In the genomic region with DNA sequence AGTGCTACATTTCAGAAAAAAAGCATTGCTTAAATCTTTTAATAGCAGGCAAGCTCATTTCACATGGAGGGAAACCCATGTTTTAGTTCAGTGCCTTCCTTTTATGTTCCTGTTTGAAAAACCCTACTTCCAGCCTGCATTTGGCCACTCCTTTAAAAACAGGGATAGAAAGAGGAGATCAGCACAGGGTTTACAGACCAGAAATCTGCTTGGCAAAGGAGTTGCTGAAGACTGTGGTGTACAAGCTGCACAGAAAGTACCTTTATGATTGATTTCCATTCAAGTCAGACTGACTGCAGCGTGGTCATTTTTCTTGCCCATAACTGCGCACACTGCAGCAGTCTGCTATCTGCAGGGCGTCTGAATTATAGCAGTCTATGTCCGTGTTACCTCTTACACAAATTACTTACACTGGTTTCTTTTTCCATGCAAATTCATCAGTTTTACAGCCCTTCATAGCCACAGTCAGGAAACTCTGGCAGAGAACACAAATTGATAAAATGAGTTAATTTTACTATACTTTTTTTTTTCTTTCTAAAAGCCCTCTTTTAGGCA, we compare ENCODE assay signal across 10 mouse cellular contexts.
DNase-seq lines count a peak whose midpoint lies in the region; ATAC-seq and TF ChIP-seq lines count a peak whose summit lies in the region.
"Had no signal": no experiment of that assay in that cellular context is flagged by ENCODE, and none has a peak within 500 bp of the region (broad histone marks: within the 10 kb centered on the region; RNA-seq: fewer than 3 reads in every experiment).

No protein-coding gene starts in this region.

- WGBS in hindbrain, embryonic 13.5 days: 60% methylated on average over 4 of the region's 4 CpGs
- WGBS in hindbrain, postnatal 0 days: 37% methylated on average over 4 of the region's 4 CpGs
- 40% methylated on average over 4 of the region's 4 CpGs for WGBS in neural tube, embryonic 12.5 days
- 16% methylated on average over 4 of the region's 4 CpGs for WGBS in forebrain, postnatal 0 days
- 48% methylated on average over 4 of the region's 4 CpGs for WGBS in stomach, embryonic 16.5 days

- peaks cover 39% of the 10 kb centered on the region for H3K4me1 ChIP-seq in hindbrain, embryonic 13.5 days (replicated peaks)
- peaks cover 8% of the 10 kb centered on the region; the same call in 1 of the 2 replicates for H3K4me1 ChIP-seq in hindbrain, postnatal 0 days (ENCODE audit: insufficient read depth, low read length)
- H3K4me1 ChIP-seq in neural tube, embryonic 12.5 days: peaks cover 18% of the 10 kb centered on the region
- H3K4me1 ChIP-seq in forebrain, postnatal 0 days (ENCODE audit: insufficient read depth): peaks cover 6% of the 10 kb centered on the region
- peaks cover 18% of the 10 kb centered on the region for H3K4me1 ChIP-seq in stomach, embryonic 16.5 days (ENCODE audit: control insufficient read depth, insufficient read depth, low read length)

- no peak for TF ChIP-seq CTCF in hindbrain, postnatal 0 days (IDR thresholded peaks at IDR 0.05; ENCODE audit: low read depth)
- no peak for TF ChIP-seq CTCF in forebrain, postnatal 0 days (IDR thresholded peaks at IDR 0.05; ENCODE audit: low read depth)

- no peak for DNase-seq in hindbrain, postnatal 0 days (ENCODE audit: low spot score)
- DNase-seq in neural tube, embryonic 10.5 days (ENCODE audit: extremely low spot score, low spot score): no peak
- peak; percentile 45 for DNase-seq in forebrain, postnatal 0 days
- no peak for DNase-seq in thymus, postnatal 36 days
- DNase-seq in spleen, postnatal 10 days (ENCODE audit: low spot score in 2 of 2): no peak
- DNase-seq: layer of hippocampus, postnatal 36 days; lung, adult 18-20 months had no signal

- H3K4me3 ChIP-seq in hindbrain, embryonic 13.5 days: no peak overlapping the region
- no peak overlapping the region for H3K4me3 ChIP-seq in hindbrain, postnatal 0 days (ENCODE audit: low read length)
- H3K4me3 ChIP-seq in neural tube, embryonic 12.5 days: no peak overlapping the region
- no peak overlapping the region for H3K4me3 ChIP-seq in forebrain, postnatal 0 days (ENCODE audit: low read depth, low read length)
- H3K4me3 ChIP-seq in stomach, embryonic 16.5 days (replicated peaks; ENCODE audit: low read length): no peak overlapping the region

- H3K9ac ChIP-seq in hindbrain, embryonic 13.5 days: no peak overlapping the region
- no peak overlapping the region for H3K9ac ChIP-seq in hindbrain, postnatal 0 days (replicated peaks; ENCODE audit: low read length)
- H3K9ac ChIP-seq in neural tube, embryonic 12.5 days: no peak overlapping the region
- peak overlapping the region; percentile 31; the same call in 1 of the 2 replicates for H3K9ac ChIP-seq in forebrain, postnatal 0 days
- no peak overlapping the region for H3K9ac ChIP-seq in stomach, embryonic 16.5 days (ENCODE audit: low read length)

- no peak overlapping the region for H3K4me2 ChIP-seq in hindbrain, embryonic 13.5 days
- no peak overlapping the region for H3K4me2 ChIP-seq in hindbrain, postnatal 0 days (ENCODE audit: low read depth, low read length)
- H3K4me2 ChIP-seq in neural tube, embryonic 12.5 days (replicated peaks): no peak overlapping the region
- peak overlapping the region; percentile 11; the same call in 1 of the 2 replicates for H3K4me2 ChIP-seq in forebrain, postnatal 0 days (ENCODE audit: low read depth)
- no peak overlapping the region for H3K4me2 ChIP-seq in stomach, embryonic 16.5 days (ENCODE audit: low read depth, low read length)

- no peaks in the 10 kb centered on the region for H3K27me3 ChIP-seq in hindbrain, embryonic 13.5 days
- no peaks in the 10 kb centered on the region for H3K27me3 ChIP-seq in hindbrain, postnatal 0 days (ENCODE audit: insufficient read depth, low read length)
- no peaks in the 10 kb centered on the region for H3K27me3 ChIP-seq in neural tube, embryonic 12.5 days (replicated peaks)
- no peaks in the 10 kb centered on the region for H3K27me3 ChIP-seq in forebrain, postnatal 0 days (ENCODE audit: insufficient read depth, low read length)
- H3K27me3 ChIP-seq in stomach, embryonic 16.5 days (ENCODE audit: control insufficient read depth, insufficient read depth, low read length): no peaks in the 10 kb centered on the region

- H3K27ac ChIP-seq in hindbrain, embryonic 13.5 days: peak overlapping the region; percentile 56
- H3K27ac ChIP-seq in hindbrain, postnatal 0 days: no peak overlapping the region
- peak overlapping the region; percentile 60; the same call in 1 of the 2 replicates for H3K27ac ChIP-seq in neural tube, embryonic 12.5 days
- H3K27ac ChIP-seq in forebrain, postnatal 0 days (ENCODE audit: low read depth, low read length): peak overlapping the region; percentile 29; the same call in 1 of the 2 replicates
- H3K27ac ChIP-seq in stomach, embryonic 16.5 days (ENCODE audit: low read length): peak overlapping the region; percentile 55

- no peaks in the 10 kb centered on the region for H3K36me3 ChIP-seq in hindbrain, embryonic 13.5 days
- H3K36me3 ChIP-seq in hindbrain, postnatal 0 days (ENCODE audit: insufficient read depth, low read length): no peaks in the 10 kb centered on the region
- H3K36me3 ChIP-seq in neural tube, embryonic 12.5 days: no peaks in the 10 kb centered on the region; the same call in 1 of the 2 replicates
- no peaks in the 10 kb centered on the region for H3K36me3 ChIP-seq in forebrain, postnatal 0 days (ENCODE audit: insufficient read depth)
- H3K36me3 ChIP-seq in stomach, embryonic 16.5 days (ENCODE audit: control insufficient read depth, insufficient read depth, low read length): no peaks in the 10 kb centered on the region

- ATAC-seq in hindbrain, embryonic 13.5 days (ENCODE audit: low FRiP score): no peak
- no peak for ATAC-seq in hindbrain, postnatal 0 days
- ATAC-seq in neural tube, embryonic 12.5 days (ENCODE audit: low FRiP score, low read depth): 0 out of 2 replicates have a peak, but pooled peaks have one; percentile 12
- ATAC-seq in forebrain, postnatal 0 days: 0 out of 2 replicates have a peak, but pooled peaks have one; percentile 6
- no peak for ATAC-seq in stomach, embryonic 16.5 days (ENCODE audit: insufficient read depth, low FRiP score)

- no peaks in the 10 kb centered on the region for H3K9me3 ChIP-seq in hindbrain, embryonic 13.5 days
- H3K9me3 ChIP-seq in hindbrain, postnatal 0 days (ENCODE audit: low read length): no peaks in the 10 kb centered on the region
- no peaks in the 10 kb centered on the region for H3K9me3 ChIP-seq in neural tube, embryonic 12.5 days
- no peaks in the 10 kb centered on the region for H3K9me3 ChIP-seq in forebrain, postnatal 0 days (ENCODE audit: low read length)
- H3K9me3 ChIP-seq in stomach, embryonic 16.5 days (replicated peaks; ENCODE audit: control insufficient read depth, low read length): no peaks in the 10 kb centered on the region

Comparison
In these comparisons a context has a peak if more than half of its experiments do, and no peak if none do; other contexts are left out.
1. ATAC-seq: peak in neural tube, embryonic 12.5 days (single experiment) and forebrain, postnatal 0 days (single experiment); none in hindbrain, embryonic 13.5 days (single experiment), hindbrain, postnatal 0 days (single experiment) and stomach, embryonic 16.5 days (single experiment).